Mouse (Mus musculus) left cerebral cortex, adult 2 months (tissue): ENCODE results near the gene Prpf6. TPM values are rescaled to one million over a fixed set of nuclear protein-coding genes. Genes with fewer than 3 reads are reported as not detected.
A peak's percentile ranks its signal among the peaks of the same experiment; 100 is the strongest.

ENCODE experiments used
- DNase-seq, 2 experiments: peaks; one replicate each; pipeline ENCODE4 v3.0.0; 2021 to 2022; ENCODE audit warnings: low spot score in 2 of 2, mixed read lengths in 1 of 2; ENCODE audit errors: extremely low spot score in 1 of 2
- H3K27ac ChIP-seq: fragments of 200-600 bp; 2 replicates; pipeline ENCODE4 v1.8.1; 2022
- H3K4me3 ChIP-seq: fragments of 200-600 bp; 2 replicates; pipeline ENCODE4 v1.8.1; 2022
- CTCF ChIP-seq: fragments of 200-600 bp; IDR thresholded peaks from 2 replicates; pipeline ENCODE4 v1.8.1; 2022; ENCODE audit warnings: antibody characterized with exemption, mild to moderate bottlenecking, moderate library complexity
- intact Hi-C: fragments of 180-260 bp; cut with DNase I; formaldehyde crosslinking; loops from one replicate; pipeline ENCODE4 v1.15.1; 2025
- microRNA-seq, 2 experiments: library from miRNA; unstranded; fragments of <30 nt; microRNA quantifications; one replicate each; pipeline ENCODE4 v1.2.0; 2021
- total RNA-seq, 2 experiments: library from RNA; stranded (reverse); gene quantifications; 2 replicates each; pipeline ENCODE4 v1.2.3; 2021

Prpf6 gene
- total RNA-seq, 2 experiments from 2014 or later: 54.4 to 57.4 TPM

DNA sequence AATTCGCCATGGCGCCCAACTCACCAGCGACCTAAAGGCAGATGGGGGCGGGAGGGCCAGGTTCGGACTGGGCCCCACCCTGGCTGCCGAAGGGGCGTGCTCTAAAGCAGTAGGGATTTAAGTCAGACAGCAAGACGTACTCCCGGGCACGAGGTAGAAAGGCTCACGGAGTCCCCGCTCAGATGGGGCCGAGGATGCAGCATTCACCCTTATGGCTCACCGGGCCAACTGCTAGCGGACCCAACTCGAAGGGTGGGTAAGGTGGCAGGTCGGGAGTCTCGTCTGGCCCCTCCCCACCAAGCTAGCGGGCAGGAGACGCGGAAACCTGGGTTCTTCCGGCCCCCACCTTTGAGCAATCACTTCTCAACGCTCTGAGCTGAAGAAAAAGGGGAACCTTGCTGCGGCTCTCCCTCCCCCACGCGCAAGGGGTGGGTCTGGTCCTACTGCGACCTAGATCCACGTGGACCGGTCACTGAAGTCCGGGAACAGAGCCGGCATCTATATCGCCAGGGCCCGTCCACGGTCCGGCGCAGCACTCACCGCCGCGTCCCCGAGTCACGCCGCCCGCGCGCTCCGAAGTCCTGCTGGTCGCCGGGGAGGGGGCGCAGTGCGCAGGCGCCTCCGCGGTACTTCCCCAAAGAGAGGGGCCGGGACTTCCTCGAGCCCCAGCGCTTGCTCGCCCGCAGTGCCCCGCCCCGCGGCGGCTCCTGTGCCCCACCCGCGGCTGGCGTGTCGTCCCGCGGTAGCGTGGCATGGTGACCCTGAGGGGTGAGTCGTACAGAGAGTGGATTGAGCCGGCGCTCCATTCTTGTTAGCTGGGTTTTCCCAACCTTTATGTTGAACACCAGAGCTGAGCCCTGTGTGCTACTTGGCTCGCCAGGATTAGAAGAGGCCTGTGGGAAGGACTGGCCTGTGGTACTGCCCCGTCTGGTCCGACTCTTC lies 101.9 kb downstream of the Prpf6 start, which contains the start of gene Rgs19:
Gene Rgs19 (minus strand): TSS at position 639 of the 942 bp plus-strand sequence.
- TF ChIP-seq CTCF: no peak
- intact Hi-C loops: no loop called here

DNA sequence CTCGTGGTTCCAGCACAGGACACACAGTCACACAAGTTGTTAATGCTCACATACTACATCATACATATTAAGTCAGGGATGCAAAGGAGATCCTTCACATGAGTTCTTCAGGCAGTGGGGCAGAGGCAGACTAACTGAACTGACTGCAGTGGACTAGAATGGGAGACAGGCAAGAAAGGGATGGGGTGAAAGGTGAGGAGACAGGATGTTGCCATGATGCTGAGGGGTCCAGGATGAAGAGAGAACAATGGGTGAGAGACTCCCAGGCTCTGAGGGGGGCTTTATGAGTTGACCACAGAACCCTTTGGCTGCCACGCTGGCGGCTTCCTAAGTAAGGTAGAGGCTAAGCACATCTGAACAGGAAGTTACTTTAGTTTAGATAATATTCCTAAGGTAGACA lies 102.9 kb downstream of the Prpf6 start:
- Histone ChIP-seq H3K4me3 (no peak overlapping the region), H3K27ac (no peak overlapping the region)
- no peak for TF ChIP-seq CTCF
- intact Hi-C loops: no loop called here
- DNase-seq: no peak

More for the DNA sequence above, 101.9 kb downstream of the Prpf6 start, which contains the start of gene Rgs19:
- peak; percentile 82 to 85 for DNase-seq
- Histone ChIP-seq H3K27ac (peak within 1 kb of the TSS; percentile 90), H3K4me3 (peak within 1 kb of the TSS; percentile 80)

DNA sequence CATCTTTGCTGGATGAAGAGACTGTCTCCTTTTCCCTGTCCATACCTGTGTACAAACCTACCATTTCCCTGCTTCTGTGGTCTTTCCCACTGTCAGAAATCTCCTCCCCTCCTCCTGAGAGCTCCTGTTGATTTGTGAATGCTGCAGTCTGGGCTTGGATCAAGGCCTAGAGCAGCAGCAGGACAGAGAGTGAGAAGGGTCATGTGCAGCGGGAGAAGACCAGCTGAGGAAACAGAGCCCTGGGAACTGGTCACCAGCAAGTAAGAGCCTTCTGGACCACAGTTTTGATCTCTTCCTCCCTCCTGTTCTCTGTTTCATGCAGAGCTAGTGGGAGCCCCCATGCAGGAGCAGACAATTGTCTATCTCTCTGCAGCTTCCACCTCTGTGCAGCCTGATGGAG lies 104.1 kb downstream of the Prpf6 start:
- H3K27ac ChIP-seq: no peak overlapping the region
- no peak for TF ChIP-seq CTCF
- intact Hi-C loops: no loop called here
- no peak overlapping the region for H3K4me3 ChIP-seq
- no peak for DNase-seq

DNA sequence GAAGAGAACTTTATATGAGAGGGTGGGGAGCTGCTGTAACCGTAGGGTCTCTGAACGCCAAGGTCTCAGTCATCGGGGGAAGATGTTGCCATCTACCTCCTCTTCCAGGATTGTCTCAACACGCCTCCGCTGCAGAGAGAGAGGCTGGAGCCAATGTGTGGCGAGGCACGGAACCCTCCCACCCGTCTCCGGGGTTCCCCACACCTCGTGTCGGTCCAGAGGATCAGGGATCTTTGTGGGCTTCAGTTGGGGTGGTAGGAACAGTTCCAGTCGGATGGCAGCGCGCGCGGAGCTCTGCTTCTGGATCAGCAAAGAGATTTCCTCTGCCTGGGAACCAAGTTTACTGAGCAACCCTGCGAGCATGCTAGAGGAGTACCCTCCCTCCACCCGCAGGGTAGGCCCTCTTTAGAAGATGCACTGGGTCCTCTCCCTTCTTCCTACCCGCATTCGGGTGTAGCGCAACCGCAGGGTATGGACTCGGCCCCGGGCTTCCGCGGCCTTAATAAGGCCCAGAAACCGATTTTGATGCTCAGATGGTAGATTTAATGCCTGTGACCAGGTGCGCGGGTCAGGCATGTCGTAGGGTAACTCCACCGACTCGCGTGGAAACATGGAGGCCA lies 105.2 kb downstream of the Prpf6 start:
- intact Hi-C loops: no loop called here
- no peak for DNase-seq
- H3K4me3 ChIP-seq: no peak overlapping the region
- no peak for TF ChIP-seq CTCF
- no peak overlapping the region for H3K27ac ChIP-seq

DNA sequence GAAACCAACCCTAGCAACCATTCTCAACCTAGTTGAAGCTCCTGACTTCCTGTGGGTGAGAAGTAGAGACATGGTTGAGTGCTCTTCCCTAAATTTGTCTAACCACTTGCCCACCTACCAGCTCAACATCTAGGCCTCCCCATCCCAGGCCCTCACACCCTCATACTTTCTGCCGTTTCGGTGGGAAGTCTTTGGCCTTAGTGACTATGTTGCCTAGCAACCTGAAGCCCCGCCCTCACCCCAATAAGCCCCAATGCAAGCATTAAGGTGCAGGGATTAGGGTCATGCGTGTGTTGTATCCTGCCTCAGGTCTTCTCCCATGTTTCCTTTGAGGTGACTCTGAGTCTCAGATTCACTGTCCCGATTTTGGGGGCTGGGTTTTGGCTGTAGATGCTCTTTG lies 106.6 kb downstream of the Prpf6 start, which contains the start of gene Lkaaear1:
Gene Lkaaear1 (minus strand): TSS at position 202 of the 400 bp plus-strand sequence.
- Histone ChIP-seq H3K4me3 (no peak within 1 kb of the TSS), H3K27ac (no peak within 1 kb of the TSS)
- intact Hi-C loops: no loop called here
- TF ChIP-seq CTCF: no peak
- DNase-seq: no peak

Small RNAs within 50 kb of the gene (microRNA-seq; reads per million reads assigned to microRNA genes)
- gene Mir7006: 0 reads per million in 2 experiments

Other genes with a start within 250 kb of the Prpf6 start
- 10 to 100 TPM; 80.3 to 80.5 TPM for gene Zgpat, start 226.9 kb upstream of the Prpf6 start, total RNA-seq
- gene Arfrp1, start 226.5 kb upstream of the Prpf6 start, total RNA-seq: 10 to 100 TPM; 45.2 to 51.2 TPM
- gene Lime1, start 211.8 kb upstream of the Prpf6 start, total RNA-seq: 10 to 100 TPM; 43.1 to 45.2 TPM
- 10 to 100 TPM; 12.0 to 13.7 TPM for gene Zbtb46, start 132.4 kb upstream of the Prpf6 start, total RNA-seq
- gene Abhd16b, start 98.7 kb upstream of the Prpf6 start, total RNA-seq: not detected
- gene Tpd52l2, start 94.7 kb upstream of the Prpf6 start, total RNA-seq: 10 to 100 TPM; 73.2 to 76.3 TPM
- 100 to 1,000 TPM; 288 to 300 TPM for gene Dnajc5, start 71.4 kb upstream of the Prpf6 start, total RNA-seq
- 10 to 100 TPM; 57.7 to 71.1 TPM for gene Uckl1, start 7.0 kb upstream of the Prpf6 start, total RNA-seq
- 10 to 100 TPM; 83.1 to 93.8 TPM for gene Zfp512b, start 935 bp downstream of the Prpf6 start, total RNA-seq
- gene Samd10, start 7.3 kb downstream of the Prpf6 start, total RNA-seq: 10 to 100 TPM; 21.5 to 22.0 TPM
- gene Gm29797, start 65.2 kb downstream of the Prpf6 start, total RNA-seq: 1 to 10 TPM in 1 of 2 experiments, under 1 TPM in 1; 0.48 to 1.3 TPM
- gene Sox18, start 79.8 kb downstream of the Prpf6 start, total RNA-seq: 10 to 100 TPM; 10.9 to 11.2 TPM
- gene Tcea2, start 88.4 kb downstream of the Prpf6 start, total RNA-seq: 10 to 100 TPM; 65.7 to 78.1 TPM
- gene Rgs19, start 102.1 kb downstream of the Prpf6 start, total RNA-seq: 10 to 100 TPM; 30.6 to 33.2 TPM
- not detected for gene Lkaaear1, start 106.6 kb downstream of the Prpf6 start, total RNA-seq
- 10 to 100 TPM; 48.7 to 53.2 TPM for gene Oprl1, start 123.1 kb downstream of the Prpf6 start, total RNA-seq
- gene Myt1, start 171.5 kb downstream of the Prpf6 start, total RNA-seq: 10 to 100 TPM; 17.9 to 19.6 TPM
- 10 to 100 TPM; 79.1 to 90.6 TPM for gene Pcmtd2, start 246.0 kb downstream of the Prpf6 start, total RNA-seq